Mouse (Mus musculus) ES-Bruce4 (cell line): ENCODE measurements around the gene Rit1. TPM values are rescaled to one million over a fixed set of nuclear protein-coding genes. Genes with fewer than 3 reads are reported as not detected.

Experiments used
- H3K27ac ChIP-seq: 2 replicates; pipeline ENCODE4 v1.5.1; 2012; ENCODE audit warnings: low read length, inconsistent platforms; ENCODE audit not compliant: insufficient read depth
- H3K27me3 ChIP-seq: 2 replicates; pipeline ENCODE4 v1.6.1; 2012; ENCODE audit warnings: mild to moderate bottlenecking, low read length, inconsistent platforms; ENCODE audit not compliant: control insufficient read depth, poor library complexity, insufficient read depth, severe bottlenecking
- H3K36me3 ChIP-seq: 2 replicates; pipeline ENCODE4 v1.6.1; 2012; ENCODE audit warnings: inconsistent platforms, mild to moderate bottlenecking, low read length, moderate library complexity; ENCODE audit not compliant: control insufficient read depth, poor library complexity, insufficient read depth, severe bottlenecking
- H3K4me1 ChIP-seq: one replicate; pipeline ENCODE4 v1.8.1; 2011; ENCODE audit warnings: low read length; ENCODE audit not compliant: control insufficient read depth, insufficient read depth
- H3K4me3 ChIP-seq: 2 replicates; pipeline ENCODE4 v1.5.1; 2011; ENCODE audit warnings: low read depth, mild to moderate bottlenecking, low read length
- H3K9ac ChIP-seq: 2 replicates; pipeline ENCODE4 v1.6.1; 2012; ENCODE audit warnings: low read depth, mild to moderate bottlenecking, inconsistent platforms; ENCODE audit not compliant: poor library complexity, severe bottlenecking
- H3K9me3 ChIP-seq: replicated peaks from 2 replicates; pipeline ENCODE4 v1.6.1; 2012; ENCODE audit warnings: mild to moderate bottlenecking, low read length, inconsistent platforms; ENCODE audit not compliant: control insufficient read depth, poor library complexity, insufficient read depth, severe bottlenecking
- CTCF ChIP-seq: IDR thresholded peaks from one replicate; pipeline ENCODE4 v1.8.1; 2011; ENCODE audit warnings: low read depth, low read length
- EP300 ChIP-seq: IDR thresholded peaks from 2 replicates; pipeline ENCODE4 v1.6.1; 2011; ENCODE audit warnings: low read depth, low read length; ENCODE audit not compliant: insufficient read depth
- POLR2A ChIP-seq: IDR thresholded peaks from one replicate; pipeline ENCODE4 v1.8.1; 2011; ENCODE audit warnings: low read length; ENCODE audit not compliant: insufficient read depth
- polyA plus RNA-seq: library from polyadenylated mRNA; stranded (reverse); fragments of >200 nt; gene quantifications from 2 replicates; pipeline ENCODE4 v1.2.4, GENCODE M21; 2011; ENCODE audit warnings: low read depth; ENCODE audit not compliant: missing spikeins, insufficient read depth, insufficient read length

Gene Rit1
- polyA plus RNA-seq, 1 experiment = 10.4 TPM

- Histone ChIP-seq H3K4me1 (no peaks in the 10 kb centered on the region), H3K9me3 (no peaks in the 10 kb centered on the region), H3K27me3 (no peaks in the 10 kb centered on the region), H3K4me3 (peak overlapping the region; percentile 98), H3K36me3 (peaks cover 38% of the 10 kb centered on the region), H3K27ac (peak overlapping the region; percentile 68), H3K9ac (peak overlapping the region; percentile 94)
- TF ChIP-seq POLR2A (no peak), CTCF (no peak), EP300 (no peak)
These were observed 30.6 kb upstream of the Rit1 start for GRCm38 (mm10) chr3:88685958-88686451.

GRCm38 (mm10) chr3:88686734-88687611, 29.7 kb upstream of the Rit1 start:
- Histone ChIP-seq H3K9me3 (no peaks in the 10 kb centered on the region), H3K9ac (peak overlapping the region; percentile 94), H3K27ac (no peak overlapping the region; the same call in 1 of the 2 replicates), H3K4me1 (no peaks in the 10 kb centered on the region), H3K36me3 (peaks cover 46% of the 10 kb centered on the region), H3K4me3 (peak overlapping the region; percentile 98), H3K27me3 (no peaks in the 10 kb centered on the region)
- TF ChIP-seq POLR2A = no peak
- no peak for TF ChIP-seq EP300
- TF ChIP-seq CTCF = no peak

- Histone ChIP-seq H3K27ac (no peak overlapping the region), H3K27me3 (no peaks in the 10 kb centered on the region), H3K9ac (no peak overlapping the region), H3K4me1 (no peaks in the 10 kb centered on the region), H3K36me3 (peaks cover 65% of the 10 kb centered on the region), H3K9me3 (no peaks in the 10 kb centered on the region), H3K4me3 (no peak overlapping the region)
- TF ChIP-seq POLR2A = no peak
- TF ChIP-seq EP300 = no peak
- no peak for TF ChIP-seq CTCF
These were observed 27.6 kb upstream of the Rit1 start for GRCm38 (mm10) chr3:88689079-88689478.

GRCm38 (mm10) chr3:88695545-88695944, 21.1 kb upstream of the Rit1 start:
- Histone ChIP-seq H3K4me1 (no peaks in the 10 kb centered on the region), H3K4me3 (no peak overlapping the region), H3K9ac (no peak overlapping the region), H3K27ac (no peak overlapping the region), H3K27me3 (no peaks in the 10 kb centered on the region), H3K36me3 (peaks cover 95% of the 10 kb centered on the region), H3K9me3 (no peaks in the 10 kb centered on the region)
- TF ChIP-seq CTCF (no peak), POLR2A (no peak), EP300 (no peak)

GRCm38 (mm10) chr3:88698051-88698450, 18.6 kb upstream of the Rit1 start:
- no peak overlapping the region for H3K4me3 ChIP-seq
- H3K36me3 ChIP-seq = peaks cover 93% of the 10 kb centered on the region
- H3K9ac ChIP-seq = no peak overlapping the region
- no peaks in the 10 kb centered on the region for H3K9me3 ChIP-seq
- TF ChIP-seq CTCF = no peak
- no peak for TF ChIP-seq POLR2A
- no peak overlapping the region for H3K27ac ChIP-seq
- no peaks in the 10 kb centered on the region for H3K4me1 ChIP-seq
- H3K27me3 ChIP-seq = no peaks in the 10 kb centered on the region

GRCm38 (mm10) chr3:88698834-88699233, 17.8 kb upstream of the Rit1 start:
- Histone ChIP-seq H3K4me3 (no peak overlapping the region), H3K9me3 (no peaks in the 10 kb centered on the region), H3K27me3 (no peaks in the 10 kb centered on the region), H3K27ac (no peak overlapping the region), H3K9ac (no peak overlapping the region), H3K36me3 (peaks cover 94% of the 10 kb centered on the region), H3K4me1 (no peaks in the 10 kb centered on the region)
- TF ChIP-seq CTCF (no peak), POLR2A (no peak)
